Mouse (Mus musculus) kidney, postnatal 10 days (tissue): Measurements from ENCODE around the gene Mrpl39.

Experiments
- DNase-seq: peaks from one replicate; pipeline ENCODE4 v3.0.0; 2021; ENCODE audit warnings: mixed read lengths

The Mrpl39 gene

GRCm38 (mm10) chr16:84680760-84681159, 54.8 kb downstream of the Mrpl39 start:
- no peak for DNase-seq

GRCm38 (mm10) chr16:84677292-84677691, 58.2 kb downstream of the Mrpl39 start:
- DNase-seq = no peak
